Mouse (Mus musculus) heart, postnatal 10 days (tissue): ENCODE measurements around the gene Lancl1. TPM values are rescaled to one million over a fixed set of nuclear protein-coding genes. Genes with fewer than 3 reads are reported as not detected.

ENCODE experiments used
- DNase-seq, 2 experiments: peaks; one replicate each; pipeline ENCODE4 v3.0.0; 2021
- intact Hi-C: fragments of 180-260 bp; cut with DNase I; formaldehyde crosslinking; loops from one replicate; pipeline ENCODE4 v1.15.1; 2025
- total RNA-seq, 2 experiments: library from RNA; stranded (reverse); gene quantifications; 2 replicates each; pipeline ENCODE4 v1.2.3; 2021

Lancl1 gene
- total RNA-seq, 2 experiments from 2014 or later: 35.9 to 42.4 TPM

DNA sequence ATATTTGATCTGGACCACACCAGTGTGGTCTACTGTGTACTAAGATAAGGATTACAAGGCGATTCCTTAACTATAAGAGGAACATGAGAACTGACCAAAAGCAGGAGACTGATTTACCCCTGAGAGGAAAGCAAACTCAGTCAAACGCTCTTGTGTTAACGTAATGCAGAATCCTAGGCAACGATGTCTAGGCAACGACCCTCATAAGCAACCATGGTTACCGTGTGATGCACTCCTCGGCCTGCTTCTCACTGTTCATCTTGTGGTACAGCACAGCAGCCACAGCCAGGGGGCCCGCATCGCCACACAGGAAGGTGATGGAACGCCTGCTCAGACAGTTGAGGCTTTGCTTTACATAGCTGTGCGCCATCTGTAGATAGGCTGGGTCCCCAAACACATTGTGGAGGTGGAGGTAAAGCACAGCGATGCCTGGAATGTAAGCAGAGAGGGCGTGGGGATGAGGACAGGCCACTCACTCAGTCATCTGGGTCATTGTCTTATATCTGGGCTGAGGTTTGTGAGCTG is 18.0 kb downstream of the Lancl1 start:
- DNase-seq: no peak
- intact Hi-C loops: no loop called here

- DNase-seq: peak; percentile 21 to 35
- intact Hi-C loops: no loop called here
These were observed 21.4 kb downstream of the Lancl1 start for GRCm38 (mm10) chr1:67017101-67017870.

- DNase-seq: no peak
These were observed 24.5 kb downstream of the Lancl1 start for GRCm38 (mm10) chr1:67014205-67014604.

DNA sequence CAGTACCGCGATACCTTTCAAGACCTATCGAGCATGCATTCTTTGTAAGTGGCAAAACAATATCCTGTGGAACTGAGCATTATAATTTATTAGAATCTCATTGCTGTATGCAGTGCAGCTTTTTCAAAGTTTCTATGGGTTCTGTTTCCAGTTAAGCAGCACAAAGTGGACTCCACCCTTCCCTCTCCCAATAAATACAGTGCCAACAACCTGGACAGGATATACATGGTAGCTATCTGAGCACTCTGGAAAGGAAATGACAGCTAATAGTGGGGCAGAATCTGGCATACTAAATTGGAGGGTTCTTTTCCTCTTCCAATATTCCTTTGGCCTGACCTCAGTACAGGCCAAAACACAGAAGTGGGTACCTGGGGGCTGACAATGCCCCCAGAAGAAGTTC is 28.2 kb downstream of the Lancl1 start:
- intact Hi-C loops: no loop called here
- DNase-seq: no peak

More at GRCm38 (mm10) chr1:67014205-67014604, 24.5 kb downstream of the Lancl1 start:
- intact Hi-C loops: no loop called here

- DNase-seq: peak in 1 of 2 experiments; percentile 30
- intact Hi-C loops: no loop called here
These were observed 35.0 kb downstream of the Lancl1 start for GRCm38 (mm10) chr1:67003699-67004098.

DNA sequence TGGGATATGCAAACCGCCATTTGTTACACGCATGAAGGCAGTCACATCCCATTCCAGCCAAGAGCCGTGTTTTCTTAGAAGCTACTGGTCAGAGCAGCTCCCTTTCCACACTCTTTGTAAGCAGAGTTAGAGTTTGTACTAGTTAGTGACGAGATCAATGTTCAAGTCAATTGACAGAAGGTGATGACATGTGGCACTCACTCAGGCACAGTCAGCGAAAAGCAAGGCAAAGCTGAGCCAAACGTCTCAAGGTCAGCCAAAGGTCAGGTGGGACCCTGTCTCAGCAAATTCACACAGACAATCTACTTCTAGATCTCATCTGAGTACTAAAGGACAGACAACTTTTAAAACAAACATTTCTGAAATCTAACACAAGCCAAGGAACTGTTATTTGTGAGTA is 36.4 kb downstream of the Lancl1 start:
- no peak for DNase-seq
- intact Hi-C loops: no loop called here

DNA sequence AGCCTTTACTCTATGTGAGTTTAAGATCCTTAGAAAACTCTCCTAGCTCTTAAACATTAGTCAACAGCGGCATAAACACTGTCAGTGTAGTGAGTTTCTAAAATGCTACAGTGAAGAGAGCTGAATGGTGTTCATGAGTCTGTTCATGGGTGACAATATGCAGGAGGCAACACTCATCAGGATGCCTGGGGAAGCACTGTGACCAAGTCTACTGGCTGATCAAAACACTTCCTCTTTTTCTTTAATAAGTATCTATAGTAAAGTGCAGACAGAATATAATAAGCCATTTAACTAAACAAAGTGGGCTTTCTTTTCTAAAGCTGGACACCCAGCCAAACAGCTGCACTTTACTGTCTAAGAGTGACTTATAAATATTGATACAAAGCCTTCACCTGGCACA is 37.3 kb downstream of the Lancl1 start:
- no peak for DNase-seq
- intact Hi-C loops: no loop called here

DNA sequence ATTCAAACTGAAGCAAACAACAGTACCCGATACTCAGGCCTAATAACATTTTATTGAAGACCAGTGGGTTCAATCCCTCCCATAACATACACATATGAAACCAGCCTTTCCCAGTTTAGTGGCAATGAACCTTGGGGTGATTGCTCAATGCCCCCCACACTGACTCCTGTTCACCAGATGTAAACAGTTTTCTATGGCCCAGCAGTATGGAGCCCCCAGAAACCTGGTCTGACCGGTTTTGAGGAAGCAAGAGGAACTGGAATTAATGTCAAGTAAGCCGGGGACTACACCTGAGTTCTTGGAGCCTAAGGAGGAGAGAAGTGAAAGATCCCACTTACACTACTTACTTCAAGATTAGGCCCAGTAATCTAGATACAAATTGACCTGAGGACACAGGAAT is 38.2 kb downstream of the Lancl1 start:
- intact Hi-C loops: no loop called here
- DNase-seq: no peak

DNA sequence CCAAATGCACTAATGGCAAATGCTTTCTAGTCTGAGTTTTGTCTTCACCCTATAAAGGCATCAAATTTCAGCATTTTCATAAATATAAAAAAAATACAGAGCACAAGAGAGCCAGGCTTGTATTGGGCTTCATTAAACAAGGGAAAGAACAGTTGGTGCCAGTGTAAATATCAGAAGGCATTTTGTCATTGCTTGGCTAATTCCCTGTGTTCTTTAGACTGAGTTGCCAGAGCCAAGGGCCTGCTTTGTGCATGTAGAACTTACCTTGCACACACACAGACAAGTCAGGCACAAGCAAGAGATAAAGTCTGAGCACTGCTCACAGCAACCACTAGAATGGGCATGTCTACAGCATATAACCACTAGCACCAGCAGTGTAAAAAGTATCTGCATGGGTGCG is 40.1 kb downstream of the Lancl1 start:
- no peak for DNase-seq
- intact Hi-C loops: no loop called here

GRCm38 (mm10) chr1:66998188-66998587 is 40.5 kb downstream of the Lancl1 start:
- intact Hi-C loops: no loop called here
- DNase-seq: no peak

DNA sequence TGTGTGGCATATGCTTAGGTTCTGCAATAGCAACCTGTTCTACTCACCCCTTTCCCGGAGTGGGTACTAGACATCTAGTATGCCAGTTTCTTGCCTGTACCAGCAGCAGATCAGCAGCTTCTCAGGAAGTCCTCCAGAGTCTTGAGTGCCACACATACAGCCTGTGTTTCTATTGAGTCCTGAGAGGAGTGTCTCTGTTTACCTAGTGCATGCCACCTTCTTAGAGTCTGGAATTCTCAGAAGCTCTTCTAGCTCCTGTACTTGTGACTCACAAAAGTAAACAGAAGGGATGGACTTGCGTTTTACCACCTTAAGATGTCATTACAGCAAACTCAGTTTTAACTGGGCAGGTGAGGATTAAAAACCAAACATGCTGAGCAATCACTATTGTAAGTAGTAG is 41.9 kb downstream of the Lancl1 start:
- intact Hi-C loops: no loop called here
- DNase-seq: no peak

GRCm38 (mm10) chr1:66992764-66993163 is 45.9 kb downstream of the Lancl1 start:
- peak; percentile 63 to 76 for DNase-seq
- intact Hi-C loops: loop anchor here (1.0 to 5.0 kb wide), 2 partner anchors 50 to 96 kb away; no protein-coding TSS in a partner anchor

GRCm38 (mm10) chr1:66987558-66988190 is 51.0 kb downstream of the Lancl1 start:
- intact Hi-C loops: no loop called here

GRCm38 (mm10) chr1:66985906-66986305 is 52.8 kb downstream of the Lancl1 start:
- intact Hi-C loops: no loop called here
- no peak for DNase-seq

More at GRCm38 (mm10) chr1:66987558-66988190, 51.0 kb downstream of the Lancl1 start:
- DNase-seq: no peak

- DNase-seq: peak in 1 of 2 experiments; percentile 36
- intact Hi-C loops: no loop called here
These were observed 53.5 kb downstream of the Lancl1 start for GRCm38 (mm10) chr1:66985129-66985698.

GRCm38 (mm10) chr1:66980129-66980528 is 58.5 kb downstream of the Lancl1 start:
- DNase-seq: no peak
- intact Hi-C loops: no loop called here

- intact Hi-C loops: no loop called here
- DNase-seq: peak in 1 of 2 experiments; percentile 16
These were observed 63.2 kb downstream of the Lancl1 start for GRCm38 (mm10) chr1:66975456-66975855.

GRCm38 (mm10) chr1:66964857-66965256 is 73.8 kb downstream of the Lancl1 start:
- intact Hi-C loops: no loop called here
- no peak for DNase-seq

DNA sequence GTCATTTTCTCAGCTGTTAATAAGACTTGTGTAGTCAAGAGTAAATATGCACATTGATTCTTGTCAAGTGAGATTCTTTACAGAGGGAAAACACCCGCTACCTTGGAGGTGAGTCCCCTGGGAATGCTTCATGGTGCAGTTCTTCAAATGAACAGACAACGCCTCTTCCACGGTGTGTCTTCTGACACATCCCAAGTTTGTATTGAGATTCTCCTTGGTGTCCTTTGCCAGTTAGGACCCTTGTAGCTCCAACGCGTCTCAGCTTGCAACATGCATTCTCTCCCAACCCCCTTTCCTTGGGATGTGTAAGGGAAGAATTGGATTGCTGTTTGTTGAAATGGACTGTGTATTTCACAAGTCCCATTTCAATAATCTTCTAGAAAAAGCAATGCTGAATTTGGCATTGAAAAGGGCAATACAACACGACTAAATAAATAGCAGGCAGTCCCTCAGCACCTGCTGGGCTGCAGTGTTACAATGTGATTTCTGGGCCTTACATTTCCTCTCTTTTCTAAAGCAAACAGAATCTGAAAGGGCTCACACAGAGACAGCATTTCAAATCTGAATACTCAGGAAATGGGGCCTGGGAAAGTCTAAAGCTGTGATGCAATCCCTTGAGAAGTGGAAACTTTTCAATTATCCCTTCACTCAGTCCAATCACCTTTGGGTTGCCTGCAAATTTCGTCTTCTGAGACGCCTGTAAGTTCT is 78.0 kb downstream of the Lancl1 start:
- intact Hi-C loops: no loop called here
- no peak for DNase-seq

DNA sequence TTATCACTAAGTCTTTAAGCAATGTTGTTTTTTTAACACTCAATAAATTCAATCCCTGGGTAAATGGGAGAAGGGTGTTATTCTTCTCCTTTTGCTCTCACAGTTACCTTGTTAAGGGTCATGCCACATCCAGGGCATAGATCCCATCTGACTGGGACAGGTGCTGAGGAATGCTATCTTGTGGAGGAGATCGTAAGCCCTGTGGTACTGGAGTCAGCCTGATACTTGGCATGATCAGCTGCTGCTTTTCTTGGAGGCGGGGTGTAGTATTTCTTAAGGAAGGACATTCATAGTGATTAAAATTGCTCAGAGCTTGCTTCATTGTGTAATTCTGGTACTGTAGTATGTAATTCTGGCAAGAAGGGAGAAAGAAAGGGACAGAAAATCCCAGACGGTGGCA is 81.3 kb downstream of the Lancl1 start:
- DNase-seq: no peak

DNA sequence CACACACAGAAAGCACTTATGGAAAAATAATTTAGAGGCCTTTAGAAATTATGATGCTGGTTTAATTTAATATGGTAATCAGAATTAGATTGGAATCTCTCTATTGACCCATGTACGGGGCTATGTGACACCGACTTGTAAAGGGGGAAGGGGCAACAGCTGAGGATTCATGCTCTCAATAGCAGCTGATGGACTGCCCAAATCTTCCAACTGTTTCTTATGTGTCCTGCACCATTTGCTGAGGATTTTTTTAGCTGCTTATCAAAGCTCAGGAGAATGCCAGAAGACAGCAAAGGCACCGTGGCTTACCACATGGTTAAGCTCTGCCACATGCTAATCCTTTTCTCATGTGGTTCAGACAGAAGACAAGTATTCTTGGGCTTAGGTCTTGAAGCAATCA is 87.6 kb downstream of the Lancl1 start:
- no peak for DNase-seq
- intact Hi-C loops: no loop called here

More for the DNA sequence above, 81.3 kb downstream of the Lancl1 start:
- intact Hi-C loops: no loop called here
